In genomic region chr3:104295856-104296255, GRCm38 (mm10) we compare ENCODE assay signal across 13 mouse cellular contexts.
DNase-seq lines count a peak whose midpoint lies in the region; ATAC-seq and TF ChIP-seq lines count a peak whose summit lies in the region.
"Had no signal": no experiment of that assay in that cellular context is flagged by ENCODE, and none has a peak within 500 bp of the region (broad histone marks: within the 10 kb centered on the region; RNA-seq: fewer than 3 reads in every experiment).

No protein-coding gene starts in this region.

- no peak for TF ChIP-seq CTCF in left cerebral cortex, adult 2 months (IDR thresholded peaks at IDR 0.05)

- 72% methylated on average over 9 of the region's 9 CpGs for WGBS in embryonic facial prominence, embryonic 12.5 days
- WGBS in embryonic facial prominence, embryonic 10.5 days = 75% methylated on average over 9 of the region's 9 CpGs
- WGBS in heart, embryonic 10.5 days = 72% methylated on average over 9 of the region's 9 CpGs
- WGBS in forebrain, embryonic 11.5 days = 61% methylated on average over 9 of the region's 9 CpGs

- H3K4me1 ChIP-seq in embryonic facial prominence, embryonic 12.5 days = peaks cover 15% of the 10 kb centered on the region
- peaks cover 21% of the 10 kb centered on the region for H3K4me1 ChIP-seq in embryonic facial prominence, embryonic 10.5 days
- peaks cover 27% of the 10 kb centered on the region for H3K4me1 ChIP-seq in heart, embryonic 10.5 days
- H3K4me1 ChIP-seq in forebrain, embryonic 11.5 days (replicated peaks; ENCODE audit: control insufficient read depth, insufficient read depth, low read length) = peaks cover 8% of the 10 kb centered on the region

- no peaks in the 10 kb centered on the region for H3K9me3 ChIP-seq in embryonic facial prominence, embryonic 12.5 days
- no peaks in the 10 kb centered on the region for H3K9me3 ChIP-seq in embryonic facial prominence, embryonic 10.5 days
- no peaks in the 10 kb centered on the region for H3K9me3 ChIP-seq in heart, embryonic 10.5 days
- no peaks in the 10 kb centered on the region for H3K9me3 ChIP-seq in forebrain, embryonic 11.5 days (ENCODE audit: control insufficient read depth, low read length)
- H3K9me3 ChIP-seq: limb, embryonic 13.5 days; midbrain, embryonic 12.5 days had no signal

- no peak for ATAC-seq in embryonic facial prominence, embryonic 12.5 days (ENCODE audit: insufficient number of reproducible peaks, insufficient read depth, low FRiP score, low TSS enrichment)
- no peak for ATAC-seq in forebrain, embryonic 11.5 days (replicated peaks; ENCODE audit: low FRiP score)

- peak overlapping the region; percentile 41; the same call in 1 of the 2 replicates for H3K27ac ChIP-seq in embryonic facial prominence, embryonic 12.5 days
- H3K27ac ChIP-seq in embryonic facial prominence, embryonic 10.5 days (replicated peaks) = no peak overlapping the region
- 0 out of 2 replicates have a peak overlapping the region, but pooled peaks have one; percentile 38 for H3K27ac ChIP-seq in heart, embryonic 10.5 days
- no peak overlapping the region for H3K27ac ChIP-seq in forebrain, embryonic 11.5 days (ENCODE audit: low read depth, low read length)
- no peak overlapping the region for H3K27ac ChIP-seq in left cerebral cortex, adult 2 months
- H3K27ac ChIP-seq: limb, embryonic 13.5 days; midbrain, embryonic 12.5 days had no signal

- H3K4me3 ChIP-seq in embryonic facial prominence, embryonic 12.5 days = no peak overlapping the region
- no peak overlapping the region for H3K4me3 ChIP-seq in embryonic facial prominence, embryonic 10.5 days
- no peak overlapping the region for H3K4me3 ChIP-seq in heart, embryonic 10.5 days
- H3K4me3 ChIP-seq in forebrain, embryonic 11.5 days (ENCODE audit: low read depth, low read length) = no peak overlapping the region
- no peak overlapping the region for H3K4me3 ChIP-seq in left cerebral cortex, adult 2 months
- H3K4me3 ChIP-seq: limb, embryonic 13.5 days; midbrain, embryonic 12.5 days had no signal

- H3K9ac ChIP-seq in embryonic facial prominence, embryonic 12.5 days = no peak overlapping the region
- H3K9ac ChIP-seq in forebrain, embryonic 11.5 days (ENCODE audit: low read length) = no peak overlapping the region
- H3K9ac ChIP-seq: limb, embryonic 13.5 days; midbrain, embryonic 12.5 days had no signal

- intact Hi-C loops in left cerebral cortex, adult 2 months (cut with DNase I) = no loop called here

- no peak for DNase-seq in embryonic facial prominence, embryonic 10.5 days (ENCODE audit: low spot score)
- peak; percentile 25 for DNase-seq in urinary bladder, postnatal 14 days (ENCODE audit: low spot score)
- no peak for DNase-seq in urinary bladder, postnatal 4 days (ENCODE audit: low spot score in 2 of 2)
- no peak for DNase-seq in heart, embryonic 10.5 days (ENCODE audit: low spot score)
- DNase-seq in forebrain, embryonic 11.5 days (ENCODE audit: low spot score) = no peak
- no peak for DNase-seq in left cerebral cortex, adult 2 months (ENCODE audit: extremely low spot score in 1 of 2, low spot score in 2 of 2)
- no peak for DNase-seq in urinary bladder, postnatal 36 days (ENCODE audit: low spot score in 2 of 2)
- DNase-seq: cerebellum, adult 11-12 months; kidney, postnatal 10 days; thymus, adult 18-20 months had no signal

- no peak overlapping the region for H3K4me2 ChIP-seq in embryonic facial prominence, embryonic 12.5 days (replicated peaks)
- no peak overlapping the region for H3K4me2 ChIP-seq in forebrain, embryonic 11.5 days (ENCODE audit: low read depth, low read length, severe bottlenecking)
- H3K4me2 ChIP-seq: limb, embryonic 13.5 days; midbrain, embryonic 12.5 days had no signal

- no peaks in the 10 kb centered on the region for H3K36me3 ChIP-seq in embryonic facial prominence, embryonic 12.5 days
- no peaks in the 10 kb centered on the region for H3K36me3 ChIP-seq in embryonic facial prominence, embryonic 10.5 days (replicated peaks)
- no peaks in the 10 kb centered on the region for H3K36me3 ChIP-seq in heart, embryonic 10.5 days
- H3K36me3 ChIP-seq in forebrain, embryonic 11.5 days (ENCODE audit: control insufficient read depth, insufficient read depth, low read length) = no peaks in the 10 kb centered on the region
- H3K36me3 ChIP-seq: limb, embryonic 13.5 days; midbrain, embryonic 12.5 days had no signal

- no peaks in the 10 kb centered on the region for H3K27me3 ChIP-seq in embryonic facial prominence, embryonic 12.5 days
- no peaks in the 10 kb centered on the region for H3K27me3 ChIP-seq in embryonic facial prominence, embryonic 10.5 days (replicated peaks; ENCODE audit: low read depth, poor library complexity, severe bottlenecking)
- no peaks in the 10 kb centered on the region for H3K27me3 ChIP-seq in heart, embryonic 10.5 days (ENCODE audit: insufficient read depth, poor library complexity, severe bottlenecking)
- no peaks in the 10 kb centered on the region for H3K27me3 ChIP-seq in forebrain, embryonic 11.5 days (ENCODE audit: control insufficient read depth, insufficient read depth, low read length)
- H3K27me3 ChIP-seq: limb, embryonic 13.5 days; midbrain, embryonic 12.5 days had no signal

Comparison
In these comparisons a context has a peak if more than half of its experiments do, and no peak if none do; other contexts are left out.
1. H3K27ac ChIP-seq: peak in embryonic facial prominence, embryonic 12.5 days (single experiment) and heart, embryonic 10.5 days (single experiment); none in embryonic facial prominence, embryonic 10.5 days (single experiment), forebrain, embryonic 11.5 days (single experiment) and left cerebral cortex, adult 2 months (single experiment).